Mouse (Mus musculus): ENCODE measurements at regions not wholly inside any gene's neighbourhood (a gene's known extent, or its start where the extent isn't known, plus 50 kb on each side); places are given as distances from the start of the nearest gene placed in this dataset.

GRCm38 (mm10) chr19:55011341-55011740 is 115.7 kb downstream of the Gpam start:
- no peak for DNase-seq

- DNase-seq = no peak
Measured at GRCm38 (mm10) chr19:55008463-55009146, 118.4 kb downstream of the Gpam start.

GRCm38 (mm10) chr19:54989982-54990381 is 137.1 kb downstream of the Gpam start:
- no peak for DNase-seq

- DNase-seq = no peak
Measured at GRCm38 (mm10) chr19:54984541-54984940, 142.5 kb downstream of the Gpam start.

GRCm38 (mm10) chr19:54982801-54983200 is 144.2 kb downstream of the Gpam start:
- DNase-seq = no peak

- DNase-seq = no peak
Measured at GRCm38 (mm10) chr19:54971440-54972211, 155.4 kb downstream of the Gpam start.

GRCm38 (mm10) chr19:54958328-54958727 is 168.7 kb downstream of the Gpam start:
- DNase-seq = no peak

GRCm38 (mm10) chr19:54955096-54955495 is 171.9 kb downstream of the Gpam start:
- no peak for DNase-seq

- DNase-seq = no peak
Measured at GRCm38 (mm10) chr19:54952546-54952945, 174.5 kb downstream of the Gpam start.

- DNase-seq = no peak
Measured at GRCm38 (mm10) chr19:54948359-54949127, 178.5 kb downstream of the Gpam start.

- no peak for DNase-seq
Measured at GRCm38 (mm10) chr19:54947583-54947982, 179.5 kb downstream of the Gpam start.

GRCm38 (mm10) chr19:54932579-54932978 is 194.5 kb downstream of the Gpam start:
- DNase-seq = no peak

GRCm38 (mm10) chr19:54925888-54926287 is 201.2 kb downstream of the Gpam start:
- no peak for DNase-seq

GRCm38 (mm10) chr19:54919597-54919996 is 207.4 kb downstream of the Gpam start:
- DNase-seq = no peak

- DNase-seq = no peak
Measured at GRCm38 (mm10) chr19:54893622-54894021, 233.4 kb downstream of the Gpam start.

- peak; percentile 46 for DNase-seq
Measured at GRCm38 (mm10) chr19:54867078-54867477, 260.0 kb downstream of the Gpam start.

- no peak for DNase-seq
Measured at GRCm38 (mm10) chr19:54855190-54855589, 271.8 kb downstream of the Gpam start.

GRCm38 (mm10) chr19:54838231-54838630 is 288.8 kb downstream of the Gpam start:
- no peak for DNase-seq

GRCm38 (mm10) chr19:54836451-54836850 is 290.6 kb downstream of the Gpam start:
- no peak for DNase-seq

- DNase-seq = no peak
Measured at GRCm38 (mm10) chr19:54822161-54822560, 304.9 kb downstream of the Gpam start.

- no peak for DNase-seq
Measured at GRCm38 (mm10) chr19:54820587-54820986, 306.5 kb downstream of the Gpam start.

GRCm38 (mm10) chr19:54801123-54801742 is 325.8 kb downstream of the Gpam start:
- no peak for DNase-seq

- no peak for DNase-seq
Measured at GRCm38 (mm10) chr19:54787171-54787570, 339.9 kb downstream of the Gpam start.
